Mouse (Mus musculus): Measurements from ENCODE around the gene Heg1. TPM values are rescaled to one million over a fixed set of nuclear protein-coding genes. Genes with fewer than 3 reads are reported as not detected.

The Heg1 gene
- polyA plus RNA-seq, 1 experiment from 2014 or later, result 13.3 TPM

DNA sequence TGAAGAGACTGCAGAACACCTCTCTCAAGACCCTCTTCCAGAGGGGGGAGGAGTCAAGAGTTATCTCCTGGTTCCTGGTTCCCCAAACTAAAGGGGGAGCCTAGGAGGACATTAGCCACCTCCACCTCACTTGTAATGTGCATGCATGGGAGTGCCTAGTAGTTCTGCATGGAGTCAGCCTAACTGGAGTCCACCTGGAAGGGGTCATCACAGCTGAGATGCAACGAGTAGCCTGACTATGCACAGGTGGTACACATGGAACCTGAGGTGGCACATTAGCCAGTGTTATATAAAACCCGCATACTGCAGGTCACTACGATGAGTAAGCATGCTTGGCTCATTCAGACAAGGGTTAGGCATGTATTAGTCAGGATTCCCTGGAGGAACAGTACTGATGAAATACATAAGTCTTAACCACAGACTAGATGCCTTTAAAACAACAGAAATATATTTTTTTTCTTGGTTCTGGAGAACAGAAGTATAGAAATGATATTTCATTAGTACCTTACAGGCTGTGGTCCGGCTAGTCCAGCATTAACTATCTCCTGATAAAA is 17.1 kb upstream of the Heg1 start:
- 84% methylated on average over 4 of the region's 4 CpGs for WGBS
- no peak for ATAC-seq (ENCODE audit: insufficient number of reproducible peaks, insufficient read depth, low FRiP score, low TSS enrichment, low read depth)
- no peaks in the 10 kb centered on the region for H3K36me3 ChIP-seq
- no peak overlapping the region for H3K4me3 ChIP-seq (replicated peaks)
- H3K4me2 ChIP-seq, result no peak overlapping the region
- no peak overlapping the region for H3K9ac ChIP-seq (replicated peaks)
- H3K4me1 ChIP-seq (replicated peaks), result no peaks in the 10 kb centered on the region
- no peaks in the 10 kb centered on the region for H3K27me3 ChIP-seq
- no peaks in the 10 kb centered on the region for H3K9me3 ChIP-seq
- H3K27ac ChIP-seq, result no peak overlapping the region

DNA sequence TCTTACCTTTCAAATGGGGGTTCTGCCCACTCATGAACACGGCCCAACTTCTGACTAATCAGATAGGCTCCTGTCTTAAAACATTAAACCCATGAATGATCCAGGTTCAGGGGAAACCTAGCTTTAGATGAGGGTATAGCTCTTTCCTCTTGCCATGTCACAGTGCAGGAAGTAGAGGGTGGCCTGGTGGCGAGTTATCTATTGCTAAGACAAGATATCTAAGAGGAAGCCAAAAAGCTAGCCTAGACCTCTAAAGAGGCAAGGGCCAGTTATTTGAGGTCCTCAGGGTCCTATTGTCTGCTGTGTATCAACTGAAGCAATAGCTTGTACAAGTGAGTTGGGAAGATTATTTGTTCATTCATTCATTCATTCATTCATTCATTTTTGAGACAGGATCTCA is 15.7 kb upstream of the Heg1 start:
- H3K4me2 ChIP-seq, result no peak overlapping the region
- H3K27ac ChIP-seq, result no peak overlapping the region
- WGBS, result 88% methylated on average over 2 of the region's 2 CpGs
- no peaks in the 10 kb centered on the region for H3K27me3 ChIP-seq
- H3K4me1 ChIP-seq (replicated peaks), result no peaks in the 10 kb centered on the region
- H3K9me3 ChIP-seq, result no peaks in the 10 kb centered on the region
- no peaks in the 10 kb centered on the region for H3K36me3 ChIP-seq
- no peak overlapping the region for H3K9ac ChIP-seq (replicated peaks)
- no peak for ATAC-seq (ENCODE audit: insufficient number of reproducible peaks, insufficient read depth, low FRiP score, low TSS enrichment, low read depth)
- H3K4me3 ChIP-seq (replicated peaks), result no peak overlapping the region

DNA sequence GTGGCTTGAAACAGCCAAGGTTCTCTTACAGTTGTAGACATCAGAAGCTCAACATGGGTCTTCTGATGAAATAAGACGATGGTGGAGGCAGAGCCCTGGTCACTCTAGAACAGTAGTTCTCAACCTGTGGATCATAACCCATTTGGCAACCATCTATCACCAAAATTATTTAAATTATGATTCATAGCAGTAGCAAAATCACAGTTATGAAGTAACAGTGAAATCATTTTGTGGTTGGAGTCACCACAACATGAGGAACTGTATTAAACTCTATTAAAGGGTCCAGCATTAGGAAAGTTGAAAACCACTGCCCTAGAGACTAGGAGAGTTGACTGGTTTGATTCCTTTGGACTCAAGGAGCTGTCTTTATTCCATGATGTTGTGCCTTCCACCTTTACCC is 15.1 kb upstream of the Heg1 start:
- Histone ChIP-seq H3K4me2 (no peak overlapping the region), H3K9me3 (no peaks in the 10 kb centered on the region), H3K4me3 (replicated peaks) (no peak overlapping the region), H3K36me3 (no peaks in the 10 kb centered on the region), H3K4me1 (replicated peaks) (no peaks in the 10 kb centered on the region), H3K9ac (replicated peaks) (no peak overlapping the region), H3K27me3 (no peaks in the 10 kb centered on the region), H3K27ac (no peak overlapping the region)
- no peak for ATAC-seq (ENCODE audit: insufficient number of reproducible peaks, insufficient read depth, low FRiP score, low TSS enrichment, low read depth)
- WGBS, result 91% methylated on average over 1 of the region's 1 CpGs

DNA sequence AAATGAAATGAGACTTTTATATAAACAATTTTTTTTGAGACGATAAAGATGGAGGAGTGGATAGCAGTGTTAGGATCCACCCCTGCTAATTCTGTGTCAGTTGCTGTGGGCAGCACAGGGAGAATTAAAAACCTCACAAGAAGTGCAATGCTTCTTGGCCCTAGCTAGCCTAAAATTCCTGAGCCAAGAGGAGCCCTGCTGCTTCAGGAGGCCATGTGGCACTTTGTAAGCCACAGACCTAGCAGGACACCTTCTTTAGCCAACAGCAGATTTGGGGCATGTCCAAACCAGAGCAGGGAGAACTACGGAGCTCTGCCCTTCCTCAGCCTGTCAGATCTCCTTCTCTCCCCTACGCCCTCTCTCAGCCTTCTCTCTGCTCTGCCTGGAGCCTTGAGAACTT is 13.8 kb upstream of the Heg1 start:
- ATAC-seq (ENCODE audit: insufficient number of reproducible peaks, insufficient read depth, low FRiP score, low TSS enrichment, low read depth), result no peak
- 73% methylated on average over 3 of the region's 3 CpGs for WGBS
- H3K9ac ChIP-seq (replicated peaks), result no peak overlapping the region

DNA sequence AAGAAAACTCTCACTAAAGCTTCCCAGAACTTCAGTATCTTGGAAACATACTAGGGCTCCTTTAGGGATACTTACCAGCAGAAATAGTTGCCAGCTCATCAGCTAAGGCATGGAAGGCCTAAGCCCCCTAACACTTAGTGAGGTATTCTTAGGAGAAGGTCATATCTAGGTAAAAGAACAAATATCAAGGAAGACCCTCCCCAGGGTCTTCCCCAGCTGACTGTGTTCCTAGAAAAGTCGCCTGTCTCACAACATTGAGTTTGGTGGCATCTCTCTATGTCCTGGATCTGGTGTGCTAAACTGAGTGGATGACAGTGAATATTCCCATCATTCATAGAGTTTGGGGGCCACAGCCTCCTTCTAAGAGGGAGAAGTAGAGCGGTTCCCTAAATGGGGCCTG is 13.2 kb upstream of the Heg1 start:
- Histone ChIP-seq H3K4me1 (replicated peaks) (no peaks in the 10 kb centered on the region), H3K27ac (no peak overlapping the region), H3K4me3 (replicated peaks) (no peak overlapping the region), H3K9ac (replicated peaks) (no peak overlapping the region), H3K9me3 (0 out of 2 replicates have a peak, but pooled peaks cover 3% of the 10 kb centered on the region), H3K36me3 (no peaks in the 10 kb centered on the region), H3K27me3 (no peaks in the 10 kb centered on the region), H3K4me2 (no peak overlapping the region)
- ATAC-seq (ENCODE audit: insufficient number of reproducible peaks, insufficient read depth, low FRiP score, low TSS enrichment, low read depth), result no peak
- 87% methylated on average over 2 of the region's 2 CpGs for WGBS

More for the DNA sequence above, 13.8 kb upstream of the Heg1 start:
- no peak overlapping the region for H3K27ac ChIP-seq
- 0 out of 2 replicates have a peak, but pooled peaks cover 3% of the 10 kb centered on the region for H3K9me3 ChIP-seq
- no peak overlapping the region for H3K4me2 ChIP-seq
- H3K36me3 ChIP-seq, result no peaks in the 10 kb centered on the region
- no peak overlapping the region for H3K4me3 ChIP-seq (replicated peaks)
- H3K27me3 ChIP-seq, result no peaks in the 10 kb centered on the region
- no peaks in the 10 kb centered on the region for H3K4me1 ChIP-seq (replicated peaks)

- no peaks in the 10 kb centered on the region for H3K27me3 ChIP-seq
- no peak for ATAC-seq (ENCODE audit: insufficient number of reproducible peaks, insufficient read depth, low FRiP score, low TSS enrichment, low read depth)
- no peaks in the 10 kb centered on the region for H3K36me3 ChIP-seq
- 94% methylated on average over 3 of the region's 4 CpGs for WGBS
- H3K9me3 ChIP-seq, result 0 out of 2 replicates have a peak, but pooled peaks cover 3% of the 10 kb centered on the region
- no peak overlapping the region for H3K27ac ChIP-seq
- H3K4me3 ChIP-seq (replicated peaks), result no peak overlapping the region
- no peaks in the 10 kb centered on the region for H3K4me1 ChIP-seq (replicated peaks)
- no peak overlapping the region for H3K9ac ChIP-seq (replicated peaks)
- no peak overlapping the region for H3K4me2 ChIP-seq
These were observed 12.0 kb upstream of the Heg1 start for GRCm38 (mm10) chr16:33672188-33672587.

DNA sequence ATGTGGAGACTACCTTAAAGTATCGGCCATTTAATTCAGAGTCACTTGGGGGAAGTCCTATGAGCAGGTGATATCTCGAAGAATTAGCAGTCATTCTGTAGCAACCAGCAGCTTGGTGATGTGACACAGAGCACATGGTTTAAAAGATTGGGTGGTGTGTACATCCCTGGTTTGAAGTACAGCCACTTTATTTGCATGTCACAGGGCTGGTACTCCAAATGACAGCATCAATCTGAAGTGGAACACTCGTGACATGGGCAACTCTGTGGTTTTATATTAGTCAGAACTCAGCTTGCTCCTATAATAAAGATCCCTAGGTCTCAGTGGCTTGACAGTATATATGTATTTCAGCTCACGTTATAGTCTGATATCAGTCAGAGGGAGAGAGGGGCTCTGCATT is 11.5 kb upstream of the Heg1 start:
- no peak overlapping the region for H3K4me3 ChIP-seq (replicated peaks)
- ATAC-seq (ENCODE audit: insufficient number of reproducible peaks, insufficient read depth, low FRiP score, low TSS enrichment, low read depth), result no peak
- H3K9ac ChIP-seq (replicated peaks), result no peak overlapping the region
- H3K27me3 ChIP-seq, result no peaks in the 10 kb centered on the region
- no peaks in the 10 kb centered on the region for H3K36me3 ChIP-seq
- H3K4me2 ChIP-seq, result no peak overlapping the region
- H3K4me1 ChIP-seq (replicated peaks), result no peaks in the 10 kb centered on the region
- 0 out of 2 replicates have a peak, but pooled peaks cover 3% of the 10 kb centered on the region for H3K9me3 ChIP-seq
- 87% methylated on average over 4 of the region's 4 CpGs for WGBS
- no peak overlapping the region for H3K27ac ChIP-seq

DNA sequence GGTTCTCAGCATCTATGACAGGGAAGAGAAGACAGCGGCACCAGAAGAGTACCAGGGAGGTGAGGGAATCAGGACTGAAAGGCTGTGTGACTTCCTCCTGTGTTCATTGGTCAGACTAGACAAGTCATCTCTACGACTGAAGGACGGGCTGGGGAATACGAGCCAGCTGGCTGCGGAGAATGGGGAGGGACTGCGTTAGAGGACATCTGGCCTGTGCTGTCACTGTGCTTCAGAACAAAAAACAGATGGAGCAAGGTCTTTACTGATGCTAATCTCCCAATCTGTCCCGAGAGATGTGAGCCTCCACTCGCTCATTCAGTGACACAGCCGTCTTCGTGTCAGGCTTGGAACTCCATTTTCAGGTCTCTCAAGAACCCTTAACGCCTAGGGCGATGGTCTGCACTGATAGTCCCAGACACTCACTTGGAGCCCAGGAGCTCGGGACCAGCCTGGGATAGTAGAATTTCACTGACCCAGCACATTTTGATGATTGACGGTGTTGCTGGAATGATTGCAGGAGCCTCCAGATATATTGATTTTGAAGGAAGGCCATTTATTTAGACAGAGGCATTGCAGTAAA is 10.6 kb upstream of the Heg1 start:
- no peaks in the 10 kb centered on the region for H3K36me3 ChIP-seq
- H3K27ac ChIP-seq, result no peak overlapping the region
- no peak for ATAC-seq (ENCODE audit: insufficient number of reproducible peaks, insufficient read depth, low FRiP score, low TSS enrichment, low read depth)
- H3K4me1 ChIP-seq (replicated peaks), result no peaks in the 10 kb centered on the region
- no peak overlapping the region for H3K4me3 ChIP-seq (replicated peaks)
- H3K9ac ChIP-seq (replicated peaks), result no peak overlapping the region
- WGBS, result 39% methylated on average over 14 of the region's 14 CpGs
- no peak overlapping the region for H3K4me2 ChIP-seq
- H3K9me3 ChIP-seq, result 0 out of 2 replicates have a peak, but pooled peaks cover 3% of the 10 kb centered on the region
- no peaks in the 10 kb centered on the region for H3K27me3 ChIP-seq

GRCm38 (mm10) chr16:33675151-33675847 is 8.9 kb upstream of the Heg1 start:
- no peaks in the 10 kb centered on the region for H3K4me1 ChIP-seq (replicated peaks)
- no peak overlapping the region for H3K4me3 ChIP-seq (replicated peaks)
- no peak overlapping the region for H3K27ac ChIP-seq
- no peak for ATAC-seq (ENCODE audit: insufficient number of reproducible peaks, insufficient read depth, low FRiP score, low TSS enrichment, low read depth)
- no peak overlapping the region for H3K4me2 ChIP-seq
- WGBS, result 91% methylated on average over 10 of the region's 10 CpGs
- H3K9ac ChIP-seq (replicated peaks), result no peak overlapping the region
- no peaks in the 10 kb centered on the region for H3K36me3 ChIP-seq
- H3K27me3 ChIP-seq, result no peaks in the 10 kb centered on the region
- 0 out of 2 replicates have a peak, but pooled peaks cover 3% of the 10 kb centered on the region for H3K9me3 ChIP-seq

DNA sequence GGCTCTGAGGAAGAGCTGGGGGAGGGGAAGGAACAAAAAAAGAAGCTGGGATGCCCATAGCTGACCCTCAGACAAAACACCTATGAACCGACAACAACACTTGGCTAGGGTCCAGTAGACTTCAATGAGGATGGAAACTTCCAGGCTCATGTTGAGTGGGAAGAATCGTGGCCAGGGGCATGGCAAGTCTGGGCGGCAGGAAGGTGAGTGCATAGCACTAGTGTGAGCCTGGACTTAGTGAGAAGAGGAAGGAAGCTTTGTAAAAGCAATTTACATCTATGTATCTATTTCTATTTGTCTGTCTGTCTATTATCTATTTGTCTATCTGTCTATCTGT is 8.4 kb upstream of the Heg1 start:
- Histone ChIP-seq H3K4me3 (replicated peaks) (no peak overlapping the region), H3K4me2 (no peak overlapping the region), H3K9ac (replicated peaks) (no peak overlapping the region), H3K4me1 (replicated peaks) (no peaks in the 10 kb centered on the region), H3K36me3 (no peaks in the 10 kb centered on the region), H3K27ac (no peak overlapping the region), H3K27me3 (no peaks in the 10 kb centered on the region), H3K9me3 (0 out of 2 replicates have a peak, but pooled peaks cover 3% of the 10 kb centered on the region)
- 83% methylated on average over 3 of the region's 3 CpGs for WGBS
- ATAC-seq (ENCODE audit: insufficient number of reproducible peaks, insufficient read depth, low FRiP score, low TSS enrichment, low read depth), result no peak

DNA sequence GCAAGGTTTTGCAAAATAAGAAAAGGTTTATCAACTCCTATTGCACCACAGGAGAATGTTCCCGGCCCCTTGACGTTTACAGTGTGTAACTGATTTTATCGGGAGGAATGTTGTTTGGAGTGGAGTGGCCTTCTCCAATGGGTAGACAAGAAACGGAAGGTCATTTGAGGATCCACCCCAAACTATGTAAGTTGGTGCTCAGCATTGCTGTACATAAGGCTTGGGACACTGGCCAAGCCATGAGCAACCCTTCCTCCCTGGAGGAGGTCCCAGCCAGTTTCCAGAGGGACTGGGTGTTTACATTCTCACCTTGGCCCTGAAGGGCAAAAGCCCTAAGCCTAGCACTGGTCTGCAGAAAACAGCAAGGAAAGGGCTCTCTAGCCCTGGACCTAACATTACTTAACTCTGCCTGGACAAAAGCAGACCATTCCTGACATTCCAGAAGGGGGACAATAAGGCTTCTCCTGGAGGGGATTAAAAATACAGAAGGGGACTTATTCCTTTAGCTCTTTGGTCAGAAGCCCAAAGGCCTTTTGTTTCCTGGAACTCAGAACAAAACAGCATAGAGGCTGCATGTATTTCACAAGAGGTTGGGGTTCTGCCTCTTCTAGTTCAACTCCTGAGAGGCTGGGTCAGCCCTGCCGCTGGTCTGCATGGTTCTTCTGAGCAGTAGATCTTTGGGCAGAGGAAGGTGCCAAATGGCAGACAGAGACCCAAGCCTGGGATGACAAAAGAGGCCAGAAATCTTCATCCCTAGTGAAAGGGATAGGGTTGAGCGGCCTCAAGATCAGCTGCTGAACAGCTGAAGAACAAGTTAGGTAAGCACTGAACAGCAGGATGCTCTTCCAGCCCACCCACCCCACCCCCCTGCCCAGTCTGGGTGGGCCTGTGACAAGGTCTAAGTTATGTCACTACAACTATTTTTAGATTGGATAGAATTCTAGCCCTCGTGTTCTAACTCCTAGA is 7.5 kb upstream of the Heg1 start:
- H3K9me3 ChIP-seq, result 0 out of 2 replicates have a peak, but pooled peaks cover 3% of the 10 kb centered on the region
- WGBS, result 79% methylated on average over 7 of the region's 7 CpGs
- no peak for ATAC-seq (ENCODE audit: insufficient number of reproducible peaks, insufficient read depth, low FRiP score, low TSS enrichment, low read depth)
- H3K27ac ChIP-seq, result no peak overlapping the region
- no peak overlapping the region for H3K4me3 ChIP-seq (replicated peaks)
- no peak overlapping the region for H3K9ac ChIP-seq (replicated peaks)
- H3K4me2 ChIP-seq, result no peak overlapping the region
- no peaks in the 10 kb centered on the region for H3K27me3 ChIP-seq
- no peaks in the 10 kb centered on the region for H3K36me3 ChIP-seq
- H3K4me1 ChIP-seq (replicated peaks), result no peaks in the 10 kb centered on the region
